In the genomic region with DNA sequence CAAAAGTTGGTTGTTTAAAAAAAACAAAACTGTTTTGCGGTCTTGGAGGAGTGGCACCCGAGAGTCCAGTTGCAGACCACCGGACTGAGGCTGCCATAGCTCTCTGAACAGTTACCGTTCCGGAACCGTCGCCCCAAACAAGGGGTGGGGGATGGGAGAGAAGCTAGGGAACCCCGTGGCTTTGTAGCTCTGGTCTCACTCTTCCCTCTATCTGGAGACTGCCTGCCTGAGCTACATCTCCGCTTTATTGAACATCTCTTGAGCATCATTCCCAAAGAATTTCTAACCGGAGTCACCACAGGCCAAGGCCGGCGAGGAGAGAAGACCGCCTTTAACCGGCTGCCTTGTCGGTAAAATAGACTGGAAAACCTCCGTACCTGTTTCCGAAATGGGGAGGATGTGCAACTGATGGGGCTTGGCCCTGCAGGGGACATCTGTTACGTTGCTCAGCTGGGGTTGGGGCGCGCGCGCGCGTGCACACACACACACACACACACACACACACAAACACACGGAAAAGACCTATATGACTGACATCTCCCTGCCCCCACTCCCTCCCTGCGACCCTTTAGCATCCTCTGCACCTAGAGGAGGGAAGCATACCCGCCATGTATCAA, we compare ENCODE assay signal across 10 mouse cellular contexts.
DNase-seq lines count a peak whose midpoint lies in the region; ATAC-seq and TF ChIP-seq lines count a peak whose summit lies in the region.
"Had no signal": no experiment of that assay in that cellular context is flagged by ENCODE, and none has a peak within 500 bp of the region (broad histone marks: within the 10 kb centered on the region; RNA-seq: fewer than 3 reads in every experiment).

No protein-coding gene starts in this region.

- no peak overlapping the region for H3K4me2 ChIP-seq in forebrain, embryonic 14.5 days (ENCODE audit: low read length)
- H3K4me2 ChIP-seq in kidney, embryonic 16.5 days (replicated peaks; ENCODE audit: low read depth, low read length) = 0 out of 2 replicates have a peak overlapping the region, but pooled peaks have one; percentile 0

- H3K27me3 ChIP-seq in forebrain, embryonic 10.5 days (ENCODE audit: poor library complexity, severe bottlenecking) = peaks cover 100% of the 10 kb centered on the region
- H3K27me3 ChIP-seq in forebrain, embryonic 14.5 days (replicated peaks; ENCODE audit: control insufficient read depth, insufficient read depth, low read length) = peaks cover 82% of the 10 kb centered on the region
- peaks cover 85% of the 10 kb centered on the region for H3K27me3 ChIP-seq in kidney, embryonic 16.5 days (ENCODE audit: insufficient read depth, low read length)
- peaks cover 9% of the 10 kb centered on the region; the same call in 1 of the 2 replicates for H3K27me3 ChIP-seq in E14TG2a.4 (ENCODE audit: insufficient read depth, low read length)
- H3K27me3 ChIP-seq in limb, embryonic 10.5 days (ENCODE audit: low read depth, poor library complexity, severe bottlenecking) = peaks cover 100% of the 10 kb centered on the region

- peak; percentile 37 for DNase-seq in forebrain, embryonic 10.5 days (ENCODE audit: extremely low spot score, low spot score)
- DNase-seq in forebrain, embryonic 14.5 days (ENCODE audit: low spot score) = no peak
- DNase-seq in kidney, adult 9 months = no peak
- DNase-seq in limb, embryonic 10.5 days (ENCODE audit: low spot score) = no peak
- no peak for DNase-seq in left cerebral cortex, postnatal 36 days (ENCODE audit: low spot score in 2 of 2)
- DNase-seq in ovary, postnatal 14 days (ENCODE audit: low spot score) = no peak
- DNase-seq: gastrocnemius, postnatal 10 days had no signal

- H3K4me1 ChIP-seq in forebrain, embryonic 10.5 days = peaks cover 57% of the 10 kb centered on the region
- H3K4me1 ChIP-seq in forebrain, embryonic 14.5 days (ENCODE audit: control insufficient read depth, insufficient read depth, low read length) = peaks cover 7% of the 10 kb centered on the region; the same call in 1 of the 2 replicates
- H3K4me1 ChIP-seq in kidney, embryonic 16.5 days (ENCODE audit: insufficient read depth, low read length) = peaks cover 39% of the 10 kb centered on the region
- H3K4me1 ChIP-seq in E14TG2a.4 (replicated peaks; ENCODE audit: low read depth, low read length) = peaks cover 70% of the 10 kb centered on the region
- peaks cover 60% of the 10 kb centered on the region for H3K4me1 ChIP-seq in limb, embryonic 10.5 days

- no peaks in the 10 kb centered on the region for H3K36me3 ChIP-seq in forebrain, embryonic 10.5 days (replicated peaks)
- no peaks in the 10 kb centered on the region for H3K36me3 ChIP-seq in forebrain, embryonic 14.5 days (ENCODE audit: control insufficient read depth, insufficient read depth, low read length)
- H3K36me3 ChIP-seq in kidney, embryonic 16.5 days (ENCODE audit: insufficient read depth, low read length) = no peaks in the 10 kb centered on the region
- peaks cover 14% of the 10 kb centered on the region for H3K36me3 ChIP-seq in E14TG2a.4 (ENCODE audit: insufficient read depth, low read length)
- H3K36me3 ChIP-seq in limb, embryonic 10.5 days = no peaks in the 10 kb centered on the region

- 2% methylated on average over 27 of the region's 27 CpGs for WGBS in forebrain, embryonic 10.5 days
- 2% methylated on average over 27 of the region's 27 CpGs for WGBS in forebrain, embryonic 14.5 days
- 1% methylated on average over 27 of the region's 27 CpGs for WGBS in kidney, embryonic 16.5 days
- 2% methylated on average over 27 of the region's 27 CpGs for WGBS in limb, embryonic 10.5 days

- peak overlapping the region; percentile 25 for H3K4me3 ChIP-seq in forebrain, embryonic 10.5 days
- no peak overlapping the region for H3K4me3 ChIP-seq in forebrain, embryonic 14.5 days (ENCODE audit: low read depth, low read length)
- 0 out of 2 replicates have a peak overlapping the region, but pooled peaks have one; percentile 2 for H3K4me3 ChIP-seq in kidney, embryonic 16.5 days (ENCODE audit: low read length)
- H3K4me3 ChIP-seq in E14TG2a.4 (replicated peaks; ENCODE audit: low read length) = peak overlapping the region; percentile 99
- peak overlapping the region; percentile 16; the same call in 1 of the 2 replicates for H3K4me3 ChIP-seq in limb, embryonic 10.5 days

- peaks cover 3% of the 10 kb centered on the region; the same call in 1 of the 2 replicates for H3K9me3 ChIP-seq in forebrain, embryonic 10.5 days
- peaks cover 4% of the 10 kb centered on the region; the same call in 1 of the 2 replicates for H3K9me3 ChIP-seq in forebrain, embryonic 14.5 days (replicated peaks; ENCODE audit: control insufficient read depth, low read length)
- peaks cover 1% of the 10 kb centered on the region; the same call in 1 of the 2 replicates for H3K9me3 ChIP-seq in kidney, embryonic 16.5 days (ENCODE audit: low read length)
- no peaks in the 10 kb centered on the region for H3K9me3 ChIP-seq in E14TG2a.4 (ENCODE audit: low read length)
- no peaks in the 10 kb centered on the region for H3K9me3 ChIP-seq in limb, embryonic 10.5 days (replicated peaks)

- no peak overlapping the region for H3K9ac ChIP-seq in forebrain, embryonic 14.5 days (ENCODE audit: low read length)
- no peak overlapping the region for H3K9ac ChIP-seq in kidney, embryonic 16.5 days (replicated peaks; ENCODE audit: low read length)
- H3K9ac ChIP-seq: liver, embryonic 14.5 days had no signal

- no peak overlapping the region for H3K27ac ChIP-seq in forebrain, embryonic 10.5 days
- no peak overlapping the region for H3K27ac ChIP-seq in forebrain, embryonic 14.5 days (ENCODE audit: low read depth, low read length)
- H3K27ac ChIP-seq in kidney, embryonic 16.5 days (ENCODE audit: low read length) = no peak overlapping the region
- H3K27ac ChIP-seq in limb, embryonic 10.5 days = no peak overlapping the region
- H3K27ac ChIP-seq: liver, embryonic 14.5 days had no signal

- ATAC-seq in forebrain, embryonic 14.5 days = no peak
- no peak for ATAC-seq in kidney, embryonic 16.5 days (ENCODE audit: low FRiP score, low TSS enrichment)

- intact Hi-C loops in left cerebral cortex, postnatal 36 days (cut with DNase I) = no loop called here

- no peak for TF ChIP-seq CTCF in E14TG2a.4 (conservative IDR thresholded peaks at IDR 0.05; ENCODE audit: low read length)
